Mouse (Mus musculus) olfactory bulb, adult 2 months (tissue): ENCODE data around the gene Ccdc28a.

ENCODE experiments used
- CTCF ChIP-seq: fragments of 200-500 bp; IDR thresholded peaks from 2 replicates; pipeline ENCODE4 v1.5.1; 2012; ENCODE audit warnings: low read depth, mild to moderate bottlenecking, low read length, moderate library complexity; ENCODE audit not compliant: insufficient read depth
- POLR2A ChIP-seq: fragments of 200-500 bp; IDR thresholded peaks from 2 replicates; pipeline ENCODE4 v1.6.1; 2012; ENCODE audit warnings: mild to moderate bottlenecking, low read depth, low read length, moderate library complexity; ENCODE audit not compliant: insufficient read depth

GRCm38 (mm10) chr10:18233891-18234290 is 907 bp downstream of the Ccdc28a start:
- no peak for TF ChIP-seq POLR2A
- TF ChIP-seq CTCF, result no peak
